18 mouse cellular contexts compared by ENCODE assay signal in genomic region chr1:136518699-136519356, GRCm38 (mm10). TPM values are rescaled to one million over a fixed set of nuclear protein-coding genes. Genes with fewer than 3 reads are reported as not detected.
DNase-seq lines count a peak whose midpoint lies in the region; ATAC-seq and TF ChIP-seq lines count a peak whose summit lies in the region.
"Had no signal": no experiment of that assay in that cellular context is flagged by ENCODE, and none has a peak within 500 bp of the region (broad histone marks: within the 10 kb centered on the region; RNA-seq: fewer than 3 reads in every experiment).

No protein-coding gene starts in this region.

- H3K36me3 ChIP-seq in heart, embryonic 16.5 days (ENCODE audit: control insufficient read depth, insufficient read depth), result peaks cover 8% of the 10 kb centered on the region; the same call in 1 of the 2 replicates
- peaks cover 48% of the 10 kb centered on the region for H3K36me3 ChIP-seq in heart, embryonic 10.5 days
- H3K36me3 ChIP-seq in lung, postnatal 0 days (ENCODE audit: insufficient read depth, low read length), result no peaks in the 10 kb centered on the region
- H3K36me3 ChIP-seq in hindbrain, embryonic 16.5 days (ENCODE audit: control insufficient read depth, insufficient read depth, low read length), result no peaks in the 10 kb centered on the region

- no peak overlapping the region for H3K27ac ChIP-seq in heart, embryonic 16.5 days (ENCODE audit: low read length)
- H3K27ac ChIP-seq in heart, embryonic 10.5 days, result no peak overlapping the region
- H3K27ac ChIP-seq in lung, postnatal 0 days (ENCODE audit: low read length), result no peak overlapping the region
- no peak overlapping the region for H3K27ac ChIP-seq in hindbrain, embryonic 16.5 days (ENCODE audit: low read depth, low read length)
- H3K27ac ChIP-seq: embryonic facial prominence, embryonic 15.5 days; hindbrain, embryonic 10.5 days; liver, embryonic 15.5 days had no signal

- H3K9ac ChIP-seq in heart, embryonic 16.5 days (ENCODE audit: low read length), result no peak overlapping the region
- no peak overlapping the region for H3K9ac ChIP-seq in lung, postnatal 0 days (replicated peaks; ENCODE audit: low read depth)
- H3K9ac ChIP-seq in hindbrain, embryonic 16.5 days (ENCODE audit: low read depth, low read length), result no peak overlapping the region
- H3K9ac ChIP-seq: embryonic facial prominence, embryonic 15.5 days; liver, embryonic 15.5 days had no signal

- no peak overlapping the region for H3K4me3 ChIP-seq in heart, embryonic 16.5 days (ENCODE audit: low read length)
- no peak overlapping the region for H3K4me3 ChIP-seq in heart, embryonic 10.5 days
- H3K4me3 ChIP-seq in lung, postnatal 0 days (ENCODE audit: low read depth, low read length), result no peak overlapping the region
- H3K4me3 ChIP-seq in lung, adult 2 months (replicated peaks; ENCODE audit: extremely low read depth, low read depth, low read length), result no peak overlapping the region
- H3K4me3 ChIP-seq in hindbrain, embryonic 16.5 days (ENCODE audit: low read length), result no peak overlapping the region
- H3K4me3 ChIP-seq: embryonic facial prominence, embryonic 15.5 days; hindbrain, embryonic 10.5 days; liver, embryonic 15.5 days had no signal

- TF ChIP-seq EP300 in lung, postnatal 0 days (IDR thresholded peaks at IDR 0.05), result no peak

- no peak for TF ChIP-seq CTCF in lung, postnatal 0 days (IDR thresholded peaks at IDR 0.05)
- no peak for TF ChIP-seq CTCF in lung, adult 2 months (IDR thresholded peaks at IDR 0.05; ENCODE audit: insufficient read depth, low read length)

- H3K27me3 ChIP-seq in heart, embryonic 16.5 days (ENCODE audit: control insufficient read depth, insufficient read depth, low read length), result no peaks in the 10 kb centered on the region
- H3K27me3 ChIP-seq in heart, embryonic 10.5 days (ENCODE audit: insufficient read depth, poor library complexity, severe bottlenecking), result no peaks in the 10 kb centered on the region
- no peaks in the 10 kb centered on the region for H3K27me3 ChIP-seq in lung, postnatal 0 days (replicated peaks; ENCODE audit: insufficient read depth, low read length)
- H3K27me3 ChIP-seq in hindbrain, embryonic 16.5 days (replicated peaks; ENCODE audit: control insufficient read depth, insufficient read depth, low read length), result no peaks in the 10 kb centered on the region
- H3K27me3 ChIP-seq: embryonic facial prominence, embryonic 15.5 days; liver, embryonic 15.5 days had no signal

- H3K4me1 ChIP-seq in heart, embryonic 16.5 days (ENCODE audit: control insufficient read depth, insufficient read depth, low read length), result peaks cover 10% of the 10 kb centered on the region
- H3K4me1 ChIP-seq in heart, embryonic 10.5 days, result peaks cover 15% of the 10 kb centered on the region
- no peaks in the 10 kb centered on the region for H3K4me1 ChIP-seq in lung, postnatal 0 days (ENCODE audit: insufficient read depth, low read depth, low read length)
- no peaks in the 10 kb centered on the region for H3K4me1 ChIP-seq in lung, adult 2 months (ENCODE audit: control insufficient read depth, insufficient read depth, low read length)
- no peaks in the 10 kb centered on the region for H3K4me1 ChIP-seq in hindbrain, embryonic 16.5 days (ENCODE audit: control insufficient read depth, insufficient read depth, low read depth, low read length)
- H3K4me1 ChIP-seq: embryonic facial prominence, embryonic 15.5 days; hindbrain, embryonic 10.5 days; liver, embryonic 15.5 days had no signal

- 60% methylated on average over 7 of the region's 7 CpGs for WGBS in heart, embryonic 16.5 days
- WGBS in heart, embryonic 10.5 days, result 71% methylated on average over 7 of the region's 7 CpGs
- 50% methylated on average over 7 of the region's 7 CpGs for WGBS in lung, postnatal 0 days
- 58% methylated on average over 7 of the region's 7 CpGs for WGBS in lung, adult 2 months
- 69% methylated on average over 7 of the region's 7 CpGs for WGBS in hindbrain, embryonic 16.5 days

- no peaks in the 10 kb centered on the region for H3K9me3 ChIP-seq in heart, embryonic 16.5 days (replicated peaks; ENCODE audit: control insufficient read depth, low read length)
- no peaks in the 10 kb centered on the region for H3K9me3 ChIP-seq in heart, embryonic 10.5 days
- H3K9me3 ChIP-seq in lung, postnatal 0 days (ENCODE audit: low read length), result no peaks in the 10 kb centered on the region
- no peaks in the 10 kb centered on the region for H3K9me3 ChIP-seq in hindbrain, embryonic 16.5 days (ENCODE audit: control insufficient read depth, low read length)
- H3K9me3 ChIP-seq: embryonic facial prominence, embryonic 15.5 days; hindbrain, embryonic 10.5 days; liver, embryonic 15.5 days had no signal

- no peak for DNase-seq in heart, embryonic 10.5 days (ENCODE audit: low spot score)
- peak; percentile 70 for DNase-seq in lung, postnatal 0 days (ENCODE audit: low spot score)
- no peak for DNase-seq in lung, adult 2 months
- DNase-seq in embryo, embryonic 9.5 days (ENCODE audit: extremely low spot score), result peak; percentile 33
- DNase-seq in yolk sac, embryonic 10.5 days (ENCODE audit: low spot score), result peak; percentile 37
- DNase-seq: adrenal gland, postnatal 36 days; cerebellum, postnatal 25 days; kidney, adult 2 months; layer of hippocampus, postnatal 36 days; left cerebral cortex, postnatal 4 days; right cerebral cortex, adult 18-20 months; spleen, adult 18-20 months had no signal

- peak; percentile 50; the same call in 1 of the 2 replicates for ATAC-seq in heart, embryonic 16.5 days (replicated peaks; ENCODE audit: extremely low read depth, insufficient read depth, low FRiP score)
- ATAC-seq in lung, postnatal 0 days, result peak; percentile 84
- ATAC-seq in hindbrain, embryonic 16.5 days, result no peak
- ATAC-seq: forebrain, embryonic 14.5 days had no signal

- no peak for TF ChIP-seq POLR2A in lung, adult 2 months (IDR thresholded peaks at IDR 0.05; ENCODE audit: borderline replicate concordance, extremely low read depth, low read depth, low read length)

- H3K4me2 ChIP-seq in heart, embryonic 16.5 days (ENCODE audit: low read depth, low read length), result no peak overlapping the region
- H3K4me2 ChIP-seq in lung, postnatal 0 days (replicated peaks; ENCODE audit: low read depth, low read length), result no peak overlapping the region
- H3K4me2 ChIP-seq in hindbrain, embryonic 16.5 days (ENCODE audit: low read length), result no peak overlapping the region
- H3K4me2 ChIP-seq: embryonic facial prominence, embryonic 15.5 days; liver, embryonic 15.5 days had no signal

RNA-seq across cellular contexts. Expression of gene Kif14, which starts 52.7 kb away (rescaled TPM):
- polyA plus RNA-seq in heart, embryonic 16.5 days (2015; fragmentation: Nextera tagmentation; extraction: Ambion mirVana), result 2.9 and 4.1 TPM in 2 replicates
- 5.2 and 5.4 TPM in 2 replicates for polyA plus RNA-seq in heart, embryonic 10.5 days (2016; fragmentation: Nextera tagmentation; extraction: Ambion mirVana)
- 0.45 and 0.54 TPM in 2 replicates for polyA plus RNA-seq in lung, postnatal 0 days (2015; fragmentation: Nextera tagmentation; extraction: Ambion mirVana)
- 0.07 and 0.25 TPM in 2 replicates for polyA plus RNA-seq in lung, adult 2 months (2012; rRNA removed)
- polyA plus RNA-seq in hindbrain, embryonic 16.5 days (2015; fragmentation: Nextera tagmentation; extraction: Ambion mirVana), result 0.74 and 0.87 TPM in 2 replicates

Comparison
In these comparisons a context has a peak if more than half of its experiments do, and no peak if none do; other contexts are left out.
1. DNase-seq: peak in lung, postnatal 0 days (single experiment), embryo, embryonic 9.5 days (single experiment) and yolk sac, embryonic 10.5 days (single experiment); none in heart, embryonic 10.5 days (single experiment) and lung, adult 2 months (single experiment).